Mouse (Mus musculus): Measurements from ENCODE around the gene Gm5767. TPM values are rescaled to one million over a fixed set of nuclear protein-coding genes. Genes with fewer than 3 reads are reported as not detected.
"Not testable (repeated sequence)": the region's sequence is repeated elsewhere in the genome, so short reads cannot be mapped to it uniquely, and the experiment has no call there.

Gm5767 gene
- total RNA-seq, 2 experiments from 2014 or later = not detected

GRCm38 (mm10) chr16:8689979-8690656 lies 9.5 kb downstream of the Gm5767 start:
- intact Hi-C loops (cut with DNase I) = no loop called here
- DNase-seq = peak; percentile 68 to 71

DNA sequence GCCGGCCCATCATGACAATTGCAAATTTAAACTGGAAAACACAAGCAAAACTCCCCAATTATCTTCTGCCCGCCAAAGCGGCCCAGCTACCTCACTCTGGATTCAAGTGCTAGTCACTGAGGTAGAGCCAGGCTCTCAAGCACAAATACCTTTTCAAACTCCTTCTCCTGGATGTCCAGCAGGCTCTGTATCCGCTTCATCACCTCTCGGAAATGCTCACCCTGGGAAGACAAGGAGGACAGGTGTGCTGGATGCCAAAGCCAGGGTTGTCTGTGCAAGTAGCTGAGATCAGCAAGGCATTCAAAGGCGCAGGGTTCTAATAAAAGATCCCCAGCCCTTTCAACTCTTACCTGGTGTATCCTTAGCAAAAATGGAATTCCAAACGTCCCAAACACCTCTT lies 10.6 kb downstream of the Gm5767 start:
- intact Hi-C loops (cut with DNase I) = no loop called here
- no peak for DNase-seq

GRCm38 (mm10) chr16:8699556-8699955 lies 19.0 kb downstream of the Gm5767 start:
- no peak for DNase-seq
- intact Hi-C loops (cut with DNase I) = no loop called here

- intact Hi-C loops (cut with DNase I) = no loop called here
- DNase-seq = no peak
Measured at GRCm38 (mm10) chr16:8700586-8700985, 20.0 kb downstream of the Gm5767 start.

- intact Hi-C loops (cut with DNase I) = no loop called here
- no peak for DNase-seq
Measured at GRCm38 (mm10) chr16:8711998-8712397, 31.4 kb downstream of the Gm5767 start.

- intact Hi-C loops (cut with DNase I) = no loop called here
- DNase-seq = no peak
Measured at GRCm38 (mm10) chr16:8714851-8715250, 34.3 kb downstream of the Gm5767 start.

- intact Hi-C loops (cut with DNase I) = no loop called here
- DNase-seq = peak; percentile 45 to 50
Measured at GRCm38 (mm10) chr16:8715513-8716080, 35.0 kb downstream of the Gm5767 start.

DNA sequence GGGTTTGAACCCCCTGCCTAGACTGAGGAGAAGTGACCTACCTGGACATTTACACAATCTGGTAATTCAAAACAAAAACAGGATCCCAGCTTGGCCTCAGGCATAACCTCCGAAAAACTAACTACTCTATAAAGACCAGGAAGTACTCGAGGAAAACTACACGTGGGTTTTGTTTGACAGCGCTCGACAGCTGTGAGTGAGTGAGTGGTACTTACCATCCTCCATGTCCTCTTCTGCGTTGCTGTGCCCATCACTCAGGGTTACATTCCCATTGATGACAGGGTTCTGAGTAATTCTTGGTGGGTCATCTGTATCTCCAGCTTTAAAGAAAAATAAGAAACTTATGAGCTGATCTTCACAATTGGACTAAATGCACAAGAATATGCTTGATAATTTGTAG lies 35.7 kb downstream of the Gm5767 start:
- no peak for DNase-seq
- intact Hi-C loops (cut with DNase I) = no loop called here

GRCm38 (mm10) chr16:8717744-8718143 lies 37.2 kb downstream of the Gm5767 start:
- intact Hi-C loops (cut with DNase I) = no loop called here
- DNase-seq = peak in 1 of 2 experiments; percentile 27

GRCm38 (mm10) chr16:8720447-8720846 lies 39.9 kb downstream of the Gm5767 start:
- intact Hi-C loops (cut with DNase I) = no loop called here
- DNase-seq = no peak

- DNase-seq = no peak
- intact Hi-C loops (cut with DNase I) = no loop called here
Measured at GRCm38 (mm10) chr16:8724031-8724430, 43.5 kb downstream of the Gm5767 start.

DNA sequence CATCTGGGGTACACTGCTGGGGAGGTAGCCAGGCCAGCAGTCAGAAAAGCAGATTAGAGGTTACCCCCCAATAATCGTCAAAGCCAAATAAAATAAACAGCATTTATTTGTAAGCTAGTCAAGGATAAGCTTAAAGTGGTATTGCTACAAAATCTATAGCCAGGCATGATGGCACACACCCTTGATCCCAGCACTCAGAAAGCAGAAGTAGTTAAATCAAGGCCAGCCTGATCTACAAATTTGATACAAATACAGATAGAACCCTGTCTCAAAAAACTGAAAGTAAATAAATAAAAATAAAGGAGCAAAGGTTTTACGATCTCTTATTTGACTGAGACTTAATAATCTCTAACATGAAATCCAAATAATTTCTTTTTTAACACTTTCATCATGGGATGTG lies 45.2 kb downstream of the Gm5767 start:
- DNase-seq = no peak
- intact Hi-C loops (cut with DNase I) = no loop called here

GRCm38 (mm10) chr16:8728111-8728748 lies 47.7 kb downstream of the Gm5767 start:
- no peak for DNase-seq
- intact Hi-C loops (cut with DNase I) = no loop called here

- intact Hi-C loops (cut with DNase I) = no loop called here
- DNase-seq = no peak
Measured at GRCm38 (mm10) chr16:8731630-8732029, 51.1 kb downstream of the Gm5767 start.

DNA sequence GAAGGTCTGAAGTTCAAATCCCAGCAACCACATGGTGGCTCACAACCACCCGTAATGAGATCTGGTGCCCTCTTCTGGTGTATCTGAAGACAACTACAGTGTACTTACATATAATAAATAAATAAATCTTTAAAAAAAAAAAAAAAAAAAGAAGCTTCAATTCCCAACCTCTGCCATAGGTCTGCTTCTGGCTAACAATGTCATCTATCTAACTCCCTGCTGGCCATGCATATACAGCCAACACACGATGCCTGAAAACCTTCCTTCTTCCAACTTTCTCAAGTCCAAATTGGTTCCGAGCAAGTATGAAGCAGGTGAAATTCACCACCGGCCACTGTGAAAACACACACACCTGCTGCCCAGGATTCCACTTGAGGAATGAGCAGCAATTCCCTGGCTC lies 51.9 kb downstream of the Gm5767 start:
- intact Hi-C loops (cut with DNase I); DNase-seq: not testable (repeated sequence)

Other genes starting within 250 kb of the Gm5767 start
- gene Mettl22, start 210.0 kb upstream of the Gm5767 start, total RNA-seq (2021) = 10 to 100 TPM; 28.2 to 30.0 TPM
- gene Abat, start 167.3 kb upstream of the Gm5767 start, total RNA-seq (2021) = 1 to 10 TPM; 4.8 to 6.0 TPM
- gene Pmm2, start 43.1 kb upstream of the Gm5767 start, total RNA-seq (2021) = 10 to 100 TPM; 36.7 to 38.8 TPM
- gene Tmem186, start 43.1 kb upstream of the Gm5767 start, total RNA-seq (2021) = 10 to 100 TPM; 14.2 to 15.2 TPM
- gene Carhsp1, start 8.6 kb upstream of the Gm5767 start, total RNA-seq (2021) = 10 to 100 TPM; 37.9 to 40.1 TPM
- gene Usp7, start 111.5 kb downstream of the Gm5767 start, total RNA-seq (2021) = 10 to 100 TPM; 73.7 to 79.0 TPM
- 100 to 1,000 TPM; 118 TPM for gene 1810013L24Rik, start 149.3 kb downstream of the Gm5767 start, total RNA-seq (2021)

Measured in heart, postnatal 10 days (tissue).